Comparison of ENCODE assay signal across 9 mouse cellular contexts in the genomic region with DNA sequence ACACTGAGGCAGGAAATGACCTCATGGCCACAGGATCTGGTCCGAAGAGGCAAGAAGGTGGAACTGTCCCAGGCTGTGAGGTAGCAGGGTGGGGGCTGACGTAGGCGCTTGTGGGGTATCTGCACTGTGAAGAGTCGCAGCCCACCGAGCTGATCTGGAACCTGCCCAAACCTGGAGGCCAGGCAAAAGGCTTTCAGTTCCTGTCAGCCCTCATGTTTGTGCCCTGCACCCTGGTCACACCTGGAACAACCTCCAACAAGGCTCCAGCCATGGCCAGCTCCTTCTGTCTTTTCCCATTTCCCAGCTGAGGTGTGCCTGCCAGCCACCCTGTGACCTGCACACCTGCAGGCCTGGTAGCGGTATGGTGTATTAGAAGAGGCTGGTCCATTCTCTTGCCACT. TPM values are rescaled to one million over a fixed set of nuclear protein-coding genes. Genes with fewer than 3 reads are reported as not detected.
DNase-seq lines count a peak whose midpoint lies in the region; ATAC-seq and TF ChIP-seq lines count a peak whose summit lies in the region.
"Had no signal": no experiment of that assay in that cellular context is flagged by ENCODE, and none has a peak within 500 bp of the region (broad histone marks: within the 10 kb centered on the region; RNA-seq: fewer than 3 reads in every experiment).

No protein-coding gene starts in this region.

- ATAC-seq in kidney, embryonic 16.5 days (ENCODE audit: low FRiP score, low TSS enrichment): no peak
- no peak for ATAC-seq in intestine, embryonic 16.5 days
- ATAC-seq in midbrain, postnatal 0 days (ENCODE audit: low FRiP score): no peak

- peak overlapping the region; percentile 31; the same call in 1 of the 2 replicates for H3K9ac ChIP-seq in kidney, embryonic 16.5 days (replicated peaks; ENCODE audit: low read length)
- no peak overlapping the region for H3K9ac ChIP-seq in intestine, embryonic 16.5 days (ENCODE audit: low read depth, low read length)
- 0 out of 2 replicates have a peak overlapping the region, but pooled peaks have one; percentile 19 for H3K9ac ChIP-seq in midbrain, postnatal 0 days (replicated peaks; ENCODE audit: low read length, poor library complexity, severe bottlenecking)

- intact Hi-C loops in left cerebral cortex, postnatal 4 days (cut with DNase I): no loop called here

- no peak for TF ChIP-seq POLR2A in cerebellum, adult 2 months (IDR thresholded peaks at IDR 0.05; ENCODE audit: borderline replicate concordance, insufficient read depth, low read length)

- H3K36me3 ChIP-seq in kidney, embryonic 16.5 days (ENCODE audit: insufficient read depth, low read length): peaks cover 47% of the 10 kb centered on the region
- H3K36me3 ChIP-seq in intestine, embryonic 16.5 days (ENCODE audit: control insufficient read depth, insufficient read depth, low read length): peaks cover 29% of the 10 kb centered on the region
- H3K36me3 ChIP-seq in midbrain, postnatal 0 days (ENCODE audit: insufficient read depth, low read length): peaks cover 43% of the 10 kb centered on the region

- peaks cover 45% of the 10 kb centered on the region for H3K4me1 ChIP-seq in cerebellum, adult 2 months (ENCODE audit: control insufficient read depth, insufficient read depth, low read length)
- peaks cover 28% of the 10 kb centered on the region for H3K4me1 ChIP-seq in kidney, embryonic 16.5 days (ENCODE audit: insufficient read depth, low read length)
- peaks cover 19% of the 10 kb centered on the region for H3K4me1 ChIP-seq in intestine, embryonic 16.5 days (ENCODE audit: control insufficient read depth, insufficient read depth, low read length)
- peaks cover 17% of the 10 kb centered on the region; the same call in 1 of the 2 replicates for H3K4me1 ChIP-seq in midbrain, postnatal 0 days (ENCODE audit: insufficient read depth, low read length)

- 86% methylated on average over 6 of the region's 6 CpGs for WGBS in cerebellum, adult 2 months
- 90% methylated on average over 6 of the region's 6 CpGs for WGBS in kidney, embryonic 16.5 days
- 95% methylated on average over 6 of the region's 6 CpGs for WGBS in intestine, embryonic 16.5 days
- WGBS in midbrain, postnatal 0 days: 93% methylated on average over 6 of the region's 6 CpGs

- no peaks in the 10 kb centered on the region for H3K27me3 ChIP-seq in cerebellum, adult 2 months (ENCODE audit: control insufficient read depth, insufficient read depth, low read length)
- no peaks in the 10 kb centered on the region for H3K27me3 ChIP-seq in kidney, embryonic 16.5 days (ENCODE audit: insufficient read depth, low read length)
- H3K27me3 ChIP-seq in intestine, embryonic 16.5 days (replicated peaks; ENCODE audit: control insufficient read depth, insufficient read depth, low read length): no peaks in the 10 kb centered on the region
- no peaks in the 10 kb centered on the region; the same call in 1 of the 2 replicates for H3K27me3 ChIP-seq in midbrain, postnatal 0 days (ENCODE audit: insufficient read depth, low read length)

- H3K4me3 ChIP-seq in cerebellum, adult 2 months (replicated peaks; ENCODE audit: insufficient read depth, low read depth, low read length): no peak overlapping the region
- no peak overlapping the region for H3K4me3 ChIP-seq in kidney, embryonic 16.5 days (ENCODE audit: low read length)
- peak overlapping the region; percentile 83 for H3K4me3 ChIP-seq in intestine, embryonic 16.5 days (ENCODE audit: low read length)
- H3K4me3 ChIP-seq in midbrain, postnatal 0 days (ENCODE audit: low read depth, low read length): no peak overlapping the region

- peak overlapping the region; percentile 89; the same call in 1 of the 2 replicates for H3K4me2 ChIP-seq in kidney, embryonic 16.5 days (replicated peaks; ENCODE audit: low read depth, low read length)
- peak overlapping the region; percentile 78 for H3K4me2 ChIP-seq in intestine, embryonic 16.5 days (ENCODE audit: low read depth, low read length)
- no peak overlapping the region for H3K4me2 ChIP-seq in midbrain, postnatal 0 days (ENCODE audit: low read depth, low read length, poor library complexity, severe bottlenecking)

- TF ChIP-seq CTCF in cerebellum, adult 2 months (IDR thresholded peaks at IDR 0.05; ENCODE audit: borderline replicate concordance, insufficient read depth, low read depth, low read length): no peak
- TF ChIP-seq CTCF in midbrain, postnatal 0 days (IDR thresholded peaks at IDR 0.05): no peak

- no peak overlapping the region for H3K27ac ChIP-seq in cerebellum, adult 2 months (ENCODE audit: insufficient read depth, low read length)
- no peak overlapping the region for H3K27ac ChIP-seq in kidney, embryonic 16.5 days (ENCODE audit: low read length)
- no peak overlapping the region for H3K27ac ChIP-seq in intestine, embryonic 16.5 days (ENCODE audit: low read length)
- no peak overlapping the region for H3K27ac ChIP-seq in midbrain, postnatal 0 days (ENCODE audit: low read depth, low read length)

- H3K9me3 ChIP-seq in kidney, embryonic 16.5 days (ENCODE audit: low read length): no peaks in the 10 kb centered on the region
- H3K9me3 ChIP-seq in intestine, embryonic 16.5 days (ENCODE audit: control insufficient read depth, low read length): no peaks in the 10 kb centered on the region
- H3K9me3 ChIP-seq in midbrain, postnatal 0 days (ENCODE audit: low read length): no peaks in the 10 kb centered on the region

- peak; percentile 26 to 29 for DNase-seq in cerebellum, adult 2 months
- DNase-seq in cerebellum, postnatal 10 days: no peak
- no peak for DNase-seq in kidney, adult 9 months
- no peak for DNase-seq in midbrain, postnatal 0 days (ENCODE audit: low spot score)
- DNase-seq in left cerebral cortex, postnatal 4 days: no peak
- no peak for DNase-seq in adrenal gland, postnatal 25 days

RNA-seq across cellular contexts. Expression of gene Preb, which starts 2.3 kb away (rescaled TPM):
- 228 and 241 TPM in 2 replicates for polyA plus RNA-seq in cerebellum, adult 2 months (2012; rRNA removed)
- polyA plus RNA-seq in kidney, embryonic 16.5 days (2015; fragmentation: Nextera tagmentation; extraction: Ambion mirVana): 172 TPM in 2 replicates
- 222 and 227 TPM in 2 replicates for polyA plus RNA-seq in intestine, embryonic 16.5 days (2015; fragmentation: Nextera tagmentation; extraction: Ambion mirVana)
- 37.6 and 37.7 TPM in 2 replicates for total RNA-seq in midbrain, postnatal 0 days (2014; rRNA removed)
- polyA plus RNA-seq in midbrain, postnatal 0 days (2015; fragmentation: Nextera tagmentation; extraction: Ambion mirVana): 89.6 and 101 TPM in 2 replicates
- 100 to 1,000 TPM; 114 to 116 TPM for total RNA-seq in left cerebral cortex, postnatal 4 days (2021)
- total RNA-seq in adrenal gland, postnatal 25 days (2021): 131 TPM in 2 replicates

RNA-seq across cellular contexts. Expression of gene Tcf23, which starts 10.6 kb away (rescaled TPM):
- polyA plus RNA-seq in cerebellum, adult 2 months (2012; rRNA removed): 0.28 and 0.29 TPM in 2 replicates
- 1.9 and 2.2 TPM in 2 replicates for polyA plus RNA-seq in kidney, embryonic 16.5 days (2015; fragmentation: Nextera tagmentation; extraction: Ambion mirVana)
- polyA plus RNA-seq in intestine, embryonic 16.5 days (2015; fragmentation: Nextera tagmentation; extraction: Ambion mirVana): 3.3 and 4.2 TPM in 2 replicates
- 0.05 TPM in 1 of 2 replicates, not detected in the other for total RNA-seq in midbrain, postnatal 0 days (2014; rRNA removed)
- 0.07 and 0.09 TPM in 2 replicates for polyA plus RNA-seq in midbrain, postnatal 0 days (2015; fragmentation: Nextera tagmentation; extraction: Ambion mirVana)
- under 1 TPM in 1 of 2 experiments, not detected in 1; 0.08 TPM for total RNA-seq in left cerebral cortex, postnatal 4 days (2021)
- 0.70 and 1.3 TPM in 2 replicates for total RNA-seq in adrenal gland, postnatal 25 days (2021)
- polyA plus RNA-seq: embryonic facial prominence, embryonic 11.5 days had no signal

RNA-seq across cellular contexts. Expression of gene Cgref1, which starts 12.5 kb away (rescaled TPM):
- polyA plus RNA-seq in cerebellum, adult 2 months (2012; rRNA removed): 16.7 and 18.5 TPM in 2 replicates
- polyA plus RNA-seq in kidney, embryonic 16.5 days (2015; fragmentation: Nextera tagmentation; extraction: Ambion mirVana): 17.9 and 20.3 TPM in 2 replicates
- polyA plus RNA-seq in intestine, embryonic 16.5 days (2015; fragmentation: Nextera tagmentation; extraction: Ambion mirVana): 67.0 and 88.7 TPM in 2 replicates
- total RNA-seq in midbrain, postnatal 0 days (2014; rRNA removed): 162 and 185 TPM in 2 replicates
- 108 TPM in 2 replicates for polyA plus RNA-seq in midbrain, postnatal 0 days (2015; fragmentation: Nextera tagmentation; extraction: Ambion mirVana)
- 10 to 100 TPM; 53.9 TPM for total RNA-seq in left cerebral cortex, postnatal 4 days (2021)
- total RNA-seq in adrenal gland, postnatal 25 days (2021): 1.0 TPM in 1 of 2 replicates, not detected in the other

RNA-seq across cellular contexts. Expression of gene Khk, which starts 36.7 kb away (rescaled TPM):
- 34.1 and 34.2 TPM in 2 replicates for polyA plus RNA-seq in cerebellum, adult 2 months (2012; rRNA removed)
- 38.8 and 41.4 TPM in 2 replicates for polyA plus RNA-seq in kidney, embryonic 16.5 days (2015; fragmentation: Nextera tagmentation; extraction: Ambion mirVana)
- polyA plus RNA-seq in intestine, embryonic 16.5 days (2015; fragmentation: Nextera tagmentation; extraction: Ambion mirVana): 26.9 and 32.5 TPM in 2 replicates
- 1.4 and 12.3 TPM in 2 replicates for total RNA-seq in midbrain, postnatal 0 days (2014; rRNA removed)
- polyA plus RNA-seq in midbrain, postnatal 0 days (2015; fragmentation: Nextera tagmentation; extraction: Ambion mirVana): 14.3 and 17.6 TPM in 2 replicates
- total RNA-seq in left cerebral cortex, postnatal 4 days (2021): 1 to 10 TPM; 4.7 to 4.8 TPM
- 28.5 and 58.5 TPM in 2 replicates for total RNA-seq in adrenal gland, postnatal 25 days (2021)

RNA-seq across cellular contexts. Expression of gene Emilin1, which starts 44.7 kb away (rescaled TPM):
- polyA plus RNA-seq in cerebellum, adult 2 months (2012; rRNA removed): 1.7 and 2.6 TPM in 2 replicates
- polyA plus RNA-seq in kidney, embryonic 16.5 days (2015; fragmentation: Nextera tagmentation; extraction: Ambion mirVana): 335 and 366 TPM in 2 replicates
- 173 and 177 TPM in 2 replicates for polyA plus RNA-seq in intestine, embryonic 16.5 days (2015; fragmentation: Nextera tagmentation; extraction: Ambion mirVana)
- 7.4 and 11.8 TPM in 2 replicates for total RNA-seq in midbrain, postnatal 0 days (2014; rRNA removed)
- polyA plus RNA-seq in midbrain, postnatal 0 days (2015; fragmentation: Nextera tagmentation; extraction: Ambion mirVana): 9.0 and 9.8 TPM in 2 replicates
- total RNA-seq in left cerebral cortex, postnatal 4 days (2021): 1 to 10 TPM; 7.0 to 7.9 TPM
- 41.3 and 57.2 TPM in 2 replicates for total RNA-seq in adrenal gland, postnatal 25 days (2021)

Comparison
In these comparisons a context has a peak if more than half of its experiments do, and no peak if none do; other contexts are left out.
1. DNase-seq: peak in cerebellum, adult 2 months (2 of 2); none in cerebellum, postnatal 10 days (0 of 2), kidney, adult 9 months (single experiment), midbrain, postnatal 0 days (single experiment), left cerebral cortex, postnatal 4 days (single experiment) and adrenal gland, postnatal 25 days (single experiment).